Mouse (Mus musculus): ENCODE data around the gene Ankrd6. TPM values are rescaled to one million over a fixed set of nuclear protein-coding genes. Genes with fewer than 3 reads are reported as not detected.

Ankrd6 gene
- polyA plus RNA-seq, 1 experiment from 2014 or later: 20.8 TPM

DNA sequence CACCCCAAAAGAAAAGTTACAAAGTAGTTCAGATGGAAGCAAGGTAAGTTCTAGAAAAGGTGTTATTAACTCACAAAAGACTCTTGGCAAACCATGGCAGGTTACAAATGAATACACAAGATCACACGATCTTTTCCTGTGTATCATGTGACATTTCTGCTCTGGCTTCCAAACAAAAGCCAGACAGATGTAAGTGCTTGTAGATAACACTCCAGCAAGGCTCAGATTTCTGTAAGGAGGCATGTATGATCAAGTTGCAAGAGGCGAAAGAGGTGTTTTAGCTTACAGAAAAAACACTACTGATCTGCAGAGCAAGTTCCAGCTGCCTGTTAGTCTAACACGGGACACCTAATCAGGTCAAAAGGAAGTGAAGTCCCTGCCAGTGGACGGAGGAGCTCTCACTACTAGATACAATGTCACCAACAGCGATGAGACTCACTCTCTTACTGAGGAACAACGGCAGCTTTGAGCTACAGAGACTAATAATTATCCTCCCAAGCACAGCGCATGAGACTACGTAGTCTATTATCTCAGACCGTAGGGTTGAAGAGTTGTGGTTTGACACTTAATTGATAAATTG is 13.8 kb downstream of the Ankrd6 start:
- Histone ChIP-seq H3K4me2 (ENCODE audit: low read depth, low read length) (no peak overlapping the region), H3K36me3 (ENCODE audit: control insufficient read depth, insufficient read depth, low read length) (no peaks in the 10 kb centered on the region), H3K27ac (ENCODE audit: low read depth, low read length) (no peak overlapping the region), H3K4me3 (ENCODE audit: low read depth, low read length) (no peak overlapping the region), H3K9me3 (ENCODE audit: control insufficient read depth, low read length) (no peaks in the 10 kb centered on the region), H3K9ac (replicated peaks; ENCODE audit: low read depth, low read length) (no peak overlapping the region), H3K4me1 (ENCODE audit: control insufficient read depth, insufficient read depth, low read length) (no peaks in the 10 kb centered on the region), H3K27me3 (ENCODE audit: control insufficient read depth, insufficient read depth, low read length) (no peaks in the 10 kb centered on the region)
- ATAC-seq (ENCODE audit: low read depth): no peak
- 51% methylated on average over 9 of the region's 9 CpGs for WGBS

DNA sequence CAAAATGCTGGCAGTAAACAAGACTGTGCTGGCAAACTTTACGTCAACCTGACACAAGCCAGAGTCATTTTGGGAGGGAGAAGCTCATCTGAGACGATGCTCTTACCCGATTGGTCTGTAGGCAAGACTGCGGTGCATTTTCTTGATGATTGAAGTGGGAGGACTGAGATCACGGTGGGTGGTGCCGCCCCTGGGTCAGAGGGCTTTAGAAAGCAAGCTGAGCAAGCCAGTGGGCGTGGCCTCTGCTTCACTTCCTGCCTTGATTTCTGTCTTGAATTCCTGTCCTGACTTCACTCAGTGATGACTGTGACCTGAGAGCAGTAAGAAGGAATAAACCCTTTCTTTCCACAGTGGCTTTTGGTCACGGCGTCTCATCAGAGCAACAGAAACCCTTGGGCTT is 18.6 kb downstream of the Ankrd6 start:
- 54% methylated on average over 9 of the region's 9 CpGs for WGBS
- H3K27ac ChIP-seq (ENCODE audit: low read depth, low read length): no peak overlapping the region
- H3K9me3 ChIP-seq (ENCODE audit: control insufficient read depth, low read length): no peaks in the 10 kb centered on the region

DNA sequence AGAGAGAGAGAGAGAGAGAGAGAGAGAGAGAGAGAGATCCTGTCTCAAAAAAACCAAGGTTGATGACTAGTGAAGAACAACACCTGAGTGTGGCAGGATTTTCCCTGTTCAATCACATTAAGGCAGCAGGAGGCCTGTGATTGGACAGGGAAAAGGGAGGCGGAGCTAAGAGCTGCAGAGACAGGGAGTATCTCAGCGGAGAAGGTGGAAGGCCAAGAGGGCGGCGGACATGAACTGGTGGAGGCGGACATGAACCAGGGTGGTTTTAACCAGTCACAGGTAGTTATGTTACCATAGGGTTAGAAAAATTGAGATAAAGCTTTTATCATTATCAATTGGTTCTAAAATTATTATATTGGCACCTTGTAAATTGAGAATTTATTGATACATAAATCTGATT is 20.9 kb downstream of the Ankrd6 start:
- no peak overlapping the region for H3K9ac ChIP-seq (replicated peaks; ENCODE audit: low read depth, low read length)
- H3K9me3 ChIP-seq (ENCODE audit: control insufficient read depth, low read length): no peaks in the 10 kb centered on the region
- H3K36me3 ChIP-seq (ENCODE audit: control insufficient read depth, insufficient read depth, low read length): no peaks in the 10 kb centered on the region
- no peak overlapping the region for H3K27ac ChIP-seq (ENCODE audit: low read depth, low read length)
- H3K4me1 ChIP-seq (ENCODE audit: control insufficient read depth, insufficient read depth, low read length): no peaks in the 10 kb centered on the region
- H3K4me2 ChIP-seq (ENCODE audit: low read depth, low read length): no peak overlapping the region
- 99% methylated on average over 5 of the region's 5 CpGs for WGBS
- H3K27me3 ChIP-seq (ENCODE audit: control insufficient read depth, insufficient read depth, low read length): no peaks in the 10 kb centered on the region
- ATAC-seq (ENCODE audit: low read depth): no peak
- H3K4me3 ChIP-seq (ENCODE audit: low read depth, low read length): no peak overlapping the region

More for the DNA sequence above, 18.6 kb downstream of the Ankrd6 start:
- no peaks in the 10 kb centered on the region for H3K27me3 ChIP-seq (ENCODE audit: control insufficient read depth, insufficient read depth, low read length)
- no peaks in the 10 kb centered on the region for H3K36me3 ChIP-seq (ENCODE audit: control insufficient read depth, insufficient read depth, low read length)
- no peak overlapping the region for H3K4me3 ChIP-seq (ENCODE audit: low read depth, low read length)
- H3K9ac ChIP-seq (replicated peaks; ENCODE audit: low read depth, low read length): no peak overlapping the region
- H3K4me1 ChIP-seq (ENCODE audit: control insufficient read depth, insufficient read depth, low read length): no peaks in the 10 kb centered on the region
- H3K4me2 ChIP-seq (ENCODE audit: low read depth, low read length): no peak overlapping the region
- no peak for ATAC-seq (ENCODE audit: low read depth)

DNA sequence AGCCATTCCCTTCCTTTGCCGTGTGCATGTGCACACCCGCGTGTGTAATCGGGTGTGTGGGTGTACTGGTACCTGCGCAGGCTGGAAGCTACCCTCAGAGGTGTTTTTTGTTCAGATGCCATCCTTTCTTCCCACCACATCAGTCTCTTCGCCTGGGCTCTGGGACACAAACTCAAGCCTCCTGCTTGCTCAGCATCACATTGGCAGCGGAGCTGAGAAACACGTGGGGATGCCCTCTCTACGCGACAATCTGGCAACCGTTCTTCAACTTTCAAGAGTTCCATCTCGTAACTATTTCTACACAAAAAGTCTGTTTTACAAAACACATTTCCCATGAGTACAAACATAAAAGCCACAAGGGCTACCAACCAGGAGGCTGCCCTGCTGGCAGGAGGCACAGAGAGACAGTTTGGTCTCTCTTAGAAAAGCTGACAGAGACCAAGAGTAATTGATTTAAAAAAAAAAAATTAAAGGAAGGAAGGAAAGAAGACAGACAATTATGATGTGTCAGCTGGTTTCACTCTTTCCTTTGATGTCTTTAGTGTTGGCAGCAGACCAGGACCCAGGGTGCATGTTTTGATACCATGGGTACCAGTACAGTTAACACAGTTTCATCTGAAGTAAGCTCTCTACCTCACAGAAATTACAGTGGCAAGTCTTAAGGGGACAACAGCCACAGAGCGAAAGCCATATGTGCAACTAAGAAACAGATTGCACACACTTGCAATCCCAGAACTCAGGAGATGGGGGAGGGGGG is 21.8 kb downstream of the Ankrd6 start:
- no peak overlapping the region for H3K4me2 ChIP-seq (ENCODE audit: low read depth, low read length)
- H3K27me3 ChIP-seq (ENCODE audit: control insufficient read depth, insufficient read depth, low read length): no peaks in the 10 kb centered on the region
- H3K27ac ChIP-seq (ENCODE audit: low read depth, low read length): no peak overlapping the region
- H3K9ac ChIP-seq (replicated peaks; ENCODE audit: low read depth, low read length): no peak overlapping the region
- H3K9me3 ChIP-seq (ENCODE audit: control insufficient read depth, low read length): no peaks in the 10 kb centered on the region
- H3K4me1 ChIP-seq (ENCODE audit: control insufficient read depth, insufficient read depth, low read length): peaks cover 2% of the 10 kb centered on the region; the same call in 1 of the 2 replicates
- no peak for ATAC-seq (ENCODE audit: low read depth)
- WGBS: 89% methylated on average over 13 of the region's 13 CpGs
- H3K36me3 ChIP-seq (ENCODE audit: control insufficient read depth, insufficient read depth, low read length): no peaks in the 10 kb centered on the region
- H3K4me3 ChIP-seq (ENCODE audit: low read depth, low read length): no peak overlapping the region

- H3K4me1 ChIP-seq (ENCODE audit: control insufficient read depth, insufficient read depth, low read length): peaks cover 6% of the 10 kb centered on the region; the same call in 1 of the 2 replicates
- ATAC-seq (ENCODE audit: low read depth): 0 out of 2 replicates have a peak, but pooled peaks have one; percentile 21
- H3K27me3 ChIP-seq (ENCODE audit: control insufficient read depth, insufficient read depth, low read length): no peaks in the 10 kb centered on the region
- H3K4me2 ChIP-seq (ENCODE audit: low read depth, low read length): peak overlapping the region; percentile 32; the same call in 1 of the 2 replicates
- no peak overlapping the region for H3K9ac ChIP-seq (replicated peaks; ENCODE audit: low read depth, low read length)
- no peak overlapping the region for H3K27ac ChIP-seq (ENCODE audit: low read depth, low read length)
- no peaks in the 10 kb centered on the region for H3K36me3 ChIP-seq (ENCODE audit: control insufficient read depth, insufficient read depth, low read length)
- no peaks in the 10 kb centered on the region for H3K9me3 ChIP-seq (ENCODE audit: control insufficient read depth, low read length)
- H3K4me3 ChIP-seq (ENCODE audit: low read depth, low read length): no peak overlapping the region
- 9% methylated on average over 9 of the region's 9 CpGs for WGBS
Measured at GRCm38 (mm10) chr4:32923891-32924294, 26.7 kb downstream of the Ankrd6 start.

- Histone ChIP-seq H3K27me3 (ENCODE audit: control insufficient read depth, insufficient read depth, low read length) (no peaks in the 10 kb centered on the region), H3K4me2 (ENCODE audit: low read depth, low read length) (peak overlapping the region; percentile 32), H3K36me3 (ENCODE audit: control insufficient read depth, insufficient read depth, low read length) (no peaks in the 10 kb centered on the region), H3K4me1 (ENCODE audit: control insufficient read depth, insufficient read depth, low read length) (peaks cover 6% of the 10 kb centered on the region; the same call in 1 of the 2 replicates), H3K9ac (replicated peaks; ENCODE audit: low read depth, low read length) (no peak overlapping the region), H3K27ac (ENCODE audit: low read depth, low read length) (peak overlapping the region; percentile 81), H3K4me3 (ENCODE audit: low read depth, low read length) (no peak overlapping the region), H3K9me3 (ENCODE audit: control insufficient read depth, low read length) (no peaks in the 10 kb centered on the region)
- WGBS: 1% methylated on average over 10 of the region's 10 CpGs
- ATAC-seq (ENCODE audit: low read depth): peak; percentile 89
Measured at GRCm38 (mm10) chr4:32923436-32923835, 27.2 kb downstream of the Ankrd6 start.

DNA sequence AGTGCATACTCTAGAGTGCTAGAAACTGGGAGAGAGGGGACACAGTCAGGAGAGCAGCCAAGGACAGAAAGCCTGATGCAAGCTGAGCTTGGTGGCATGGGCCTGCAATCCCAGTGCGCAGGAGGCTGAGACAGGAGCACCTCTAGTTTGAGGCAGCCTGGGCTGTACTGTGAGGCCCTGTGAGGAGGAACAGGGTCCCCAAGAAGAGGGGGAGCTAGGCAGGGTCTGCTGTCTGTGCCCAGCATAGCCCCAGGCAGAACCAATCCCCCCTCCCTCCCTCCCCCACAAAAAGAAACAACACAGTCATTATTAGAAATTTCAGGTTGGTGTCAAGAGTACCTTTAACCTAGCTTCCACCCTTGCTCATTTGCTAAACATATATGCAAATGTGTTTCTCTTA is 27.8 kb downstream of the Ankrd6 start:
- Histone ChIP-seq H3K27ac (ENCODE audit: low read depth, low read length) (peak overlapping the region; percentile 81), H3K9me3 (ENCODE audit: control insufficient read depth, low read length) (no peaks in the 10 kb centered on the region), H3K27me3 (ENCODE audit: control insufficient read depth, insufficient read depth, low read length) (no peaks in the 10 kb centered on the region), H3K4me1 (ENCODE audit: control insufficient read depth, insufficient read depth, low read length) (peaks cover 6% of the 10 kb centered on the region; the same call in 1 of the 2 replicates), H3K9ac (replicated peaks; ENCODE audit: low read depth, low read length) (no peak overlapping the region), H3K4me2 (ENCODE audit: low read depth, low read length) (peak overlapping the region; percentile 32; the same call in 1 of the 2 replicates), H3K36me3 (ENCODE audit: control insufficient read depth, insufficient read depth, low read length) (no peaks in the 10 kb centered on the region), H3K4me3 (ENCODE audit: low read depth, low read length) (no peak overlapping the region)
- 86% methylated on average over 1 of the region's 1 CpGs for WGBS
- no peak for ATAC-seq (ENCODE audit: low read depth)

- no peak overlapping the region for H3K27ac ChIP-seq (ENCODE audit: low read depth, low read length)
- no peak overlapping the region for H3K4me2 ChIP-seq (ENCODE audit: low read depth, low read length)
- no peak for ATAC-seq (ENCODE audit: low read depth)
- no peaks in the 10 kb centered on the region for H3K27me3 ChIP-seq (ENCODE audit: control insufficient read depth, insufficient read depth, low read length)
- WGBS: 34% methylated on average over 7 of the region's 7 CpGs
- no peaks in the 10 kb centered on the region for H3K9me3 ChIP-seq (ENCODE audit: control insufficient read depth, low read length)
- peaks cover 15% of the 10 kb centered on the region; the same call in 1 of the 2 replicates for H3K4me1 ChIP-seq (ENCODE audit: control insufficient read depth, insufficient read depth, low read length)
- H3K4me3 ChIP-seq (ENCODE audit: low read depth, low read length): no peak overlapping the region
- H3K9ac ChIP-seq (replicated peaks; ENCODE audit: low read depth, low read length): no peak overlapping the region
- no peaks in the 10 kb centered on the region for H3K36me3 ChIP-seq (ENCODE audit: control insufficient read depth, insufficient read depth, low read length)
Measured at GRCm38 (mm10) chr4:32920863-32921262, 29.8 kb downstream of the Ankrd6 start.

DNA sequence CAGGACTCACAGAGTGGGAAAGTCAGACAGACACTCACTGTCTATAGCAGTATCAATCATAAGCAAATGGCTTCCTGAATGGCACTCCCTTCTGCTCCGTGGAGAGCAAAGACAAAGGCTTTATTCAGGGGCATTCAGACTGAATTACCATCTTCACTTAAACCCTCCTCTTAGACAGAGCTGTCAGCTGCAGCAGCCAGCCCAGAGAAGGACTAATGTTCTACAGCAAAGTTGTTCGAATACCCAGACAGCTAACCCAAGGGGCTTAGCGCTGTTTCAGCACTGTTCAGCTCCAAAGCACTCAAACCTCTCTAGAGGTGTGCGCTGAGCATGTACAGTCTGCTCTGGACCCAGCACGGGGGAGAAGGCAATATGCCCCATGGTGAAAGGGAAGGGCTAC is 32.1 kb downstream of the Ankrd6 start:
- H3K4me1 ChIP-seq (ENCODE audit: control insufficient read depth, insufficient read depth, low read length): peaks cover 15% of the 10 kb centered on the region; the same call in 1 of the 2 replicates
- WGBS: 44% methylated on average over 5 of the region's 5 CpGs
- no peak overlapping the region for H3K27ac ChIP-seq (ENCODE audit: low read depth, low read length)
- H3K4me2 ChIP-seq (ENCODE audit: low read depth, low read length): no peak overlapping the region
- no peaks in the 10 kb centered on the region for H3K27me3 ChIP-seq (ENCODE audit: control insufficient read depth, insufficient read depth, low read length)
- ATAC-seq (ENCODE audit: low read depth): no peak
- H3K9ac ChIP-seq (replicated peaks; ENCODE audit: low read depth, low read length): no peak overlapping the region
- H3K4me3 ChIP-seq (ENCODE audit: low read depth, low read length): no peak overlapping the region
- no peaks in the 10 kb centered on the region for H3K36me3 ChIP-seq (ENCODE audit: control insufficient read depth, insufficient read depth, low read length)
- no peaks in the 10 kb centered on the region for H3K9me3 ChIP-seq (ENCODE audit: control insufficient read depth, low read length)

Data from neural tube, embryonic 14.5 days (tissue).